Mouse (Mus musculus): Measurements from ENCODE around the gene Adam6a. TPM values are rescaled to one million over a fixed set of nuclear protein-coding genes. Genes with fewer than 3 reads are reported as not detected.

Gene Adam6a
- not detected in 4 replicates for total RNA-seq (2023)

GRCm38 (mm10) chr12:113543608-113544007 is at the start of gene Adam6a:
Gene Adam6a, plus strand, starts transcription at chr12:113543908.

Other genes with a start within 250 kb of the Adam6a start
- gene Adam6b, start 54.4 kb upstream of the Adam6a start, total RNA-seq (2023): 1.6 to 2.2 TPM (median 2.1 TPM) in 4 replicates

Measured in B cell, adult 62 days (primary cell).